Mouse (Mus musculus) brain, embryonic 14.5 days (tissue): ENCODE data around the gene Kdm6b.

Source experiments
- CTCF ChIP-seq: fragments of 200-500 bp; IDR thresholded peaks from 2 replicates; pipeline ENCODE4 v1.5.1; 2012; ENCODE audit warnings: inconsistent platforms, mild to moderate bottlenecking, moderate library complexity, borderline replicate concordance; ENCODE audit not compliant: insufficient read depth, insufficient read length; ENCODE audit errors: extremely low read depth
- POLR2A ChIP-seq: fragments of 200-500 bp; IDR thresholded peaks from 2 replicates; pipeline ENCODE4 v1.6.1; 2012; ENCODE audit warnings: mild to moderate bottlenecking, inconsistent platforms, borderline replicate concordance; ENCODE audit not compliant: poor library complexity, insufficient read depth, insufficient read length, severe bottlenecking; ENCODE audit errors: extremely low read depth

DNA sequence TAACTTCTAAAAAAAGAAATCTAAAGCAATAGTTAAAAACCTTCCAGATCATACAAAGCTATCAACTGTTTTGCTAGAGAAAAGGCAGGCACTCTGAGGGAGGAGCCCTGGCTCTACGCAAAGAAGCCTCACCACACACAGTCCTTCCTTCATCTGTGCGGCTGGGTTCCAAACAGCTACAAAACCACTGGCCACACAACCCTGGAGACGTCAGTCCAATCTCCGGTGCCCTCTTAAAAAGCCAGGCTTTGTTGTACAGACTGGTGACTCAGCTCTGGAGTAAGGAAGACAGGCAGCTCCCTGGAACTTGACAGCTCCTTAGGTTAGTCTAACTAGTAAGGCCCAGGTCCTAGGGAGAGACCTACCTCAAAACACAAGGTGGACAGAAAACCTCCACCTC is 37.8 kb downstream of the Kdm6b start:
- no peak for TF ChIP-seq CTCF
- no peak for TF ChIP-seq POLR2A
